Mouse (Mus musculus): ENCODE measurements around the gene Aoc2. TPM values are rescaled to one million over a fixed set of nuclear protein-coding genes. Genes with fewer than 3 reads are reported as not detected.
"Not testable (repeated sequence)": the region's sequence is repeated elsewhere in the genome, so short reads cannot be mapped to it uniquely, and the experiment has no call there.

The Aoc2 gene
- polyA plus RNA-seq, 1 experiment from 2014 or later: 2.0 TPM

DNA sequence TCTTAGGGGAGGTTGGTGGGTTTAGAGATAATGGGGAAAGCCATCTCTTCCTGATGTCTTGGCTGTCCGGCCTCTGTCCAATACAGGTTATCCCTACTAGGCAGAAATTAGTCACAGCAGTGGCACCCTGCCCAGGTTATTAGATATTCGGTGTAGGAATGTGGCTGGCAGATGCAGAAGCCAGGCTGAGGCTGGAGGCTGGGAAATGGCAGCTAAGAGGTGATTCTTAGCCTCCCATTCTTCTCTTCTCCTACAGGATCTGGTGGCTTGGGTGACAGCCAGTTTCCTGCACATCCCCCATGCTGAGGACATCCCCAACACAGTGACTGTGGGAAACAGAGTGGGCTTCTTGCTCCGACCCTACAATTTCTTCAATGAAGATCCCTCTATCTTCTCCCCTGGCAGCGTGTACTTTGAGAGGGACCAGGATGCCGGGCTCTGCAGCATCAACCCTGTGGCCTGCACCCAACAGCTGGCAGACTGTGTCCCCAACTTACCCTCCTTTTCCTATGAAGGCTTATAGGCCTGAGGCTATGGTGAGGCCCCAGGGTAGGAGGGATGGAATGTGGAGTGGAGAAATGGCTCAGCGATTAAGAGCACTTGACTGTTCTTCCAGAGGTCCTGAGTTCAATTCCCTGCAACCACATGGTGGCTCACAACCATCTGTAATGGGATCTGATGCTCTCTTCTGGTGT, 4.2 kb downstream of the Aoc2 start:
- H3K4me2 ChIP-seq (ENCODE audit: low read length): no peak overlapping the region
- ATAC-seq: no peak
- H3K27me3 ChIP-seq (ENCODE audit: control insufficient read depth, insufficient read depth, low read depth, low read length): no peaks in the 10 kb centered on the region
- H3K36me3 ChIP-seq (ENCODE audit: control insufficient read depth, insufficient read depth, low read length): peaks cover 12% of the 10 kb centered on the region
- no peaks in the 10 kb centered on the region for H3K4me1 ChIP-seq (ENCODE audit: control insufficient read depth, insufficient read depth, low read length)
- no peak overlapping the region for H3K4me3 ChIP-seq (ENCODE audit: low read depth, low read length)
- no peak overlapping the region for H3K9ac ChIP-seq (ENCODE audit: low read depth, low read length)
- no peaks in the 10 kb centered on the region for H3K9me3 ChIP-seq (replicated peaks; ENCODE audit: control insufficient read depth, low read length, poor library complexity, severe bottlenecking)
- 77% methylated on average over 6 of the region's 6 CpGs for WGBS
- no peak overlapping the region for H3K27ac ChIP-seq (ENCODE audit: low read length)

DNA sequence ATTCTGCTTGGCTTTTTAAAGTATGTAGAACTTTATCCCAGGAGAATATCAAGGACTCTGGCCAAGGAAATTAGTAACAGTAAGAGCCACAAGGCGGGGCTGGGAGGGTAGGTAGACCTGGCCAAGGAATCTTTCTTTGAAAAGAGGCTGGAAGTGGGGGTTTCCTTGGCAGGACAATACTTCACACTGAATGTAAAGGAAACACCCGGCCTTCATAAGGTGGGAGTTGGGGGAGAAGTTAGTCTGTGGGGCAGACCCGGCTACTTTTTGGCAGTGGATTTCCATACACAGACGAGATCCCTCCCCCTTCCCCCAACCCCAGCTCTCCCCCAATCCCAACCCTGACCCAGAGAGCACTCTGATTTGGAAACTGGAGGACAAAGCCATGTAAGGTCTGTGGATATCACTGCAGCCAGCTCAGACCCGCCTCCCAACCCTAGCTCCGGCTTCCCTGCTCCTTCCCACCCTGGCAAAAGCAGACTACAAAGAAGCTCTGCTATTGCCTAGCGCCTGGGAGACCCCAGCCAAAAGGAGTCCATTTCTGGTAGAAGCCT, 5.6 kb downstream of the Aoc2 start, which contains the start of gene Aoc3:
Gene Aoc3, plus strand, starts transcription at position 235 of the 554 bp plus-strand sequence.
- WGBS: 72% methylated on average over 7 of the region's 7 CpGs
- Histone ChIP-seq H3K9ac (ENCODE audit: low read depth, low read length) (no peak within 1 kb of the TSS), H3K4me1 (ENCODE audit: control insufficient read depth, insufficient read depth, low read length) (no peaks in the 10 kb centered on the region), H3K4me3 (ENCODE audit: low read depth, low read length) (no peak within 1 kb of the TSS), H3K4me2 (ENCODE audit: low read length) (no peak within 1 kb of the TSS), H3K27ac (ENCODE audit: low read length) (no peak within 1 kb of the TSS), H3K27me3 (ENCODE audit: control insufficient read depth, insufficient read depth, low read depth, low read length) (no peaks in the 10 kb centered on the region), H3K9me3 (replicated peaks; ENCODE audit: control insufficient read depth, low read length, poor library complexity, severe bottlenecking) (no peaks in the 10 kb centered on the region), H3K36me3 (ENCODE audit: control insufficient read depth, insufficient read depth, low read length) (peaks cover 4% of the 10 kb centered on the region; the same call in 1 of the 2 replicates)
- no peak for ATAC-seq

DNA sequence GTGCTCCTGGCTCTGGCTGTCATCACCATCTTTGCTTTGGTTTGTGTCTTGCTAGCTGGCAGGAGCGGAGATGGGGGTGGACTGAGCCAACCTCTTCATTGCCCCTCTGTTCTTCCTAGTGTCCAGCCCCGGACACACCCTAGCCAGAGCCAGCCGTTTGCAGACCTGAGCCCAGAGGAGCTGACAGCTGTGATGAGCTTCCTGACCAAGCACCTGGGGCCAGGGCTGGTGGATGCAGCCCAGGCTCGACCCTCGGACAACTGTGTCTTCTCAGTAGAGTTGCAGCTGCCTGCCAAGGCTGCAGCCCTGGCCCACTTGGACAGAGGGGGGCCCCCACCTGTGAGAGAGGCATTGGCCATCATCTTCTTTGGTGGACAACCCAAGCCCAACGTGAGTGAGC, 6.1 kb downstream of the Aoc2 start:
- not testable (repeated sequence) for H3K9ac ChIP-seq (ENCODE audit: low read depth, low read length); H3K9me3 ChIP-seq (replicated peaks; ENCODE audit: control insufficient read depth, low read length, poor library complexity, severe bottlenecking); H3K27me3 ChIP-seq (ENCODE audit: control insufficient read depth, insufficient read depth, low read depth, low read length); ATAC-seq; H3K4me3 ChIP-seq (ENCODE audit: low read depth, low read length); H3K36me3 ChIP-seq (ENCODE audit: control insufficient read depth, insufficient read depth, low read length); H3K4me1 ChIP-seq (ENCODE audit: control insufficient read depth, insufficient read depth, low read length); H3K27ac ChIP-seq (ENCODE audit: low read length); H3K4me2 ChIP-seq (ENCODE audit: low read length)
- 77% methylated on average over 4 of the region's 6 CpGs for WGBS

DNA sequence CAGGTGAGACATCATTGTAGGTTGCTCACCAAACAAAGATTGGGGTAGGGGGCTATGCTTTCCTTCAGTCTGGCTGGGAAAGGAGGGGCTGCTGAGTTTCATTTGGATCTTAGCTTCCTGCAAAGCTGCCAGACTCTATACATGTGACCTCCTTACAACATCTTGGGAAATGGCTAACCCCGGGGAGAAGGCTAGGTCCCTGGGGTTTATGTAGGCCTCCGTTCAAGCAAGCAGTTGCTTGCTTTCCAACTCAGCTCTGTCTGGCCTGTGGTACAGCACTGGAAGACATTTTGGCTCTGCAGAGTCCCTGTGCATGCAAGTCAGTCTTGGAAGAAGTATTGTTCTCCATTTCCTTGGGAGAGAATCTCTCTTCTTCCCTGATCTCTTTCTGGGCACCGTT, 7.7 kb downstream of the Aoc2 start:
- Histone ChIP-seq H3K9me3 (replicated peaks; ENCODE audit: control insufficient read depth, low read length, poor library complexity, severe bottlenecking) (no peaks in the 10 kb centered on the region), H3K36me3 (ENCODE audit: control insufficient read depth, insufficient read depth, low read length) (no peaks in the 10 kb centered on the region), H3K27ac (ENCODE audit: low read length) (no peak overlapping the region), H3K9ac (ENCODE audit: low read depth, low read length) (no peak overlapping the region), H3K4me2 (ENCODE audit: low read length) (no peak overlapping the region), H3K4me1 (ENCODE audit: control insufficient read depth, insufficient read depth, low read length) (peaks cover 2% of the 10 kb centered on the region), H3K27me3 (ENCODE audit: control insufficient read depth, insufficient read depth, low read depth, low read length) (no peaks in the 10 kb centered on the region), H3K4me3 (ENCODE audit: low read depth, low read length) (no peak overlapping the region)
- no peak for ATAC-seq
- 89% methylated on average over 3 of the region's 3 CpGs for WGBS

DNA sequence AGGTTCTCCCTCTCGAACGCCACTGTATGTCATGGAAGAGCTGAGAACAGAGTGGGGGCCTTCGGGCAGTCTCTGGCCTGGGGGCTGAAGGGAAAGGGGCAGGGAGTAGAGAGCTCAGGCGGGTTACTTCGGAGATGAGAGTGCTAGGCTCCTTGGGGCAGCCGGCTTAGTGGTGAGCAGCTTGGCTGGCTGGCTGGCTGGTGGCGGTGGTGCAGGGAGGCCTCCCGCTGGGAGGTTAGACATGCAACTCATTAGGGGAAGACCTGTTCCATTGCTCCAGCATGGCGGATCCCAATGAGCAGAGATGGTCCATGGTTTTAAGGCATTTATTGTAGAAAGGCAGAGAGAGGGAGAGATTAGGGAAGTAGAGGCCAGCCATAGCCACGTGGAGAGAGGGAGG, 9.2 kb downstream of the Aoc2 start:
- Histone ChIP-seq H3K9me3 (replicated peaks; ENCODE audit: control insufficient read depth, low read length, poor library complexity, severe bottlenecking) (no peaks in the 10 kb centered on the region), H3K4me1 (ENCODE audit: control insufficient read depth, insufficient read depth, low read length) (peaks cover 11% of the 10 kb centered on the region), H3K27me3 (ENCODE audit: control insufficient read depth, insufficient read depth, low read depth, low read length) (no peaks in the 10 kb centered on the region), H3K4me3 (ENCODE audit: low read depth, low read length) (no peak overlapping the region), H3K36me3 (ENCODE audit: control insufficient read depth, insufficient read depth, low read length) (no peaks in the 10 kb centered on the region), H3K9ac (ENCODE audit: low read depth, low read length) (no peak overlapping the region), H3K4me2 (ENCODE audit: low read length) (no peak overlapping the region), H3K27ac (ENCODE audit: low read length) (no peak overlapping the region)
- 23% methylated on average over 10 of the region's 10 CpGs for WGBS
- ATAC-seq: no peak

DNA sequence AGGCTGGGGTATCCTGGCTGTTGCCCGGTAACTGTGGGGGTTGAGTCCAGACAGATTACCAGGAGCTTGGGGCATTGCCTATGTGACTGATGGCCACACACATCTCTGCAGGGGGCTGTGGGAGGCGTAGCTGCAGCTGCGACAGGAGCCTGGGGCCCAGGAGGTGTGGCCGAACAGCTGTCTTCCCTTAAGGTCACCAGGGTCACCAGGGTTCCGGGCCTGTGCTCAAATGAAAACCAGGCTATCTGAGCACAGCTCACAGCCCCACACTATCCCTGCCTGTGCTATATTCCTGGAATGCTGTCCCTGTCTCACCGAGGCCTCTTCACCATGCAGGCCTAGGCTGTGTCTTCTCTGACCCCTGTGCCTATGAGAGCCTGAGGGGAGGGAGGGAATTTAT, 9.7 kb downstream of the Aoc2 start:
- no peak overlapping the region for H3K4me2 ChIP-seq (ENCODE audit: low read length)
- H3K36me3 ChIP-seq (ENCODE audit: control insufficient read depth, insufficient read depth, low read length): no peaks in the 10 kb centered on the region
- H3K4me1 ChIP-seq (ENCODE audit: control insufficient read depth, insufficient read depth, low read length): peaks cover 11% of the 10 kb centered on the region
- no peaks in the 10 kb centered on the region for H3K9me3 ChIP-seq (replicated peaks; ENCODE audit: control insufficient read depth, low read length, poor library complexity, severe bottlenecking)
- no peak for ATAC-seq
- no peaks in the 10 kb centered on the region for H3K27me3 ChIP-seq (ENCODE audit: control insufficient read depth, insufficient read depth, low read depth, low read length)
- no peak overlapping the region for H3K9ac ChIP-seq (ENCODE audit: low read depth, low read length)
- H3K27ac ChIP-seq (ENCODE audit: low read length): no peak overlapping the region
- 3% methylated on average over 6 of the region's 6 CpGs for WGBS
- no peak overlapping the region for H3K4me3 ChIP-seq (ENCODE audit: low read depth, low read length)

DNA sequence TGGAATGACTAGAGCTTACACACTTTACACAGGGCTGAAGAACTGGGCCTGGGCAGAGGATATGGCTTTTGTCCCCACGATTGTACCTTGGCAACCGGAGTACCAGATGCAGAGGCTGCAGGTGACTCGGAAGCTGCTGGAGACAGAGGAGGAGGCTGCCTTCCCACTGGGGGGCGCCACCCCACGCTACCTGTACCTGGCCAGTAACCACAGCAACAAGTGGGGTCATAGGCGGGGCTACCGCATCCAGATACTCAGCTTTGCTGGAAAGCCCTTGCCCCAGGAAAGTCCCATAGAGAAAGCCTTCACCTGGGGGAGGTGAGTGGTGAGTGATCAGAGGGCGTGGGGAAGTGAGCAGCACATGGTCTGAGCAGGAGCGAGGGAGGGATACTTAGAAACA, 10.8 kb downstream of the Aoc2 start:
- no peak for ATAC-seq
- Histone ChIP-seq H3K36me3 (ENCODE audit: control insufficient read depth, insufficient read depth, low read length) (no peaks in the 10 kb centered on the region), H3K4me1 (ENCODE audit: control insufficient read depth, insufficient read depth, low read length) (peaks cover 11% of the 10 kb centered on the region)

DNA sequence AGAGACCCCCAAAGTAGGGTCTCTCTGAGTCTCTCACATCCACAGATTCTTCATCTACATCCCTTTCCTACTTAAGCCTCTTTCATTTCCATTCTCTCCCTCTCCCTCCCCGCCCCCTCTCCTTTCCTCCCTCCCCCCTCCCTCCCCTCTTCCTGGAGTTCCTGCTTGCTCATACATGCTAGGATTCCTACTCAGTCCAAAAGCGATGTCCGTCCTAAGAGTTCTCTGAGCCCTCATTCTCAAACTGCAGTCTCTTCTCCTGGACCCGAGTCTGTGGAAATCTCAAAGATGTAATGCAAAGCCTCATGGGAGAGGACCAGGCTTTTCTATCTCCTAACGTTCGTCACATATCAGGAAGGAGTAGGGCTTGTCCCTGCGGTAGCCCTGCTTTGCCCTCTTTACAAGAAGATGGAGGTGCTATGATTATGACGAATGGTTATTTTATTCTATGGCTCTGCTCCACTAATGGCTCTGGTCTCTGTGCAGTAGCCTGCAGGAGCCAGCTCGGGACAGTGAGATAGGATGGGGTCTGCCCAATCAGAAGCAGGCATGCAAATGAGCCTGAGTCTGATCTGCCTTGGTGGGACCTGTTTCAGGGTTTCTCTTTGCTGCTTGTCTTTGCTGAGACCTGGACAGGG, 13.4 kb downstream of the Aoc2 start:
- Histone ChIP-seq H3K9ac (ENCODE audit: low read depth, low read length) (peak overlapping the region; percentile 49), H3K36me3 (ENCODE audit: control insufficient read depth, insufficient read depth, low read length) (no peaks in the 10 kb centered on the region), H3K9me3 (replicated peaks; ENCODE audit: control insufficient read depth, low read length, poor library complexity, severe bottlenecking) (no peaks in the 10 kb centered on the region), H3K4me2 (ENCODE audit: low read length) (peak overlapping the region; percentile 66), H3K27me3 (ENCODE audit: control insufficient read depth, insufficient read depth, low read depth, low read length) (no peaks in the 10 kb centered on the region), H3K4me1 (ENCODE audit: control insufficient read depth, insufficient read depth, low read length) (peaks cover 11% of the 10 kb centered on the region), H3K27ac (ENCODE audit: low read length) (peak overlapping the region; percentile 50; the same call in 1 of the 2 replicates), H3K4me3 (ENCODE audit: low read depth, low read length) (peak overlapping the region; percentile 32)
- ATAC-seq: peak; percentile 83
- WGBS: under 1% methylated on average over 9 of the region's 9 CpGs

More for the DNA sequence above, 10.8 kb downstream of the Aoc2 start:
- Histone ChIP-seq H3K4me2 (ENCODE audit: low read length) (no peak overlapping the region), H3K9ac (ENCODE audit: low read depth, low read length) (no peak overlapping the region), H3K9me3 (replicated peaks; ENCODE audit: control insufficient read depth, low read length, poor library complexity, severe bottlenecking) (no peaks in the 10 kb centered on the region), H3K27ac (ENCODE audit: low read length) (no peak overlapping the region), H3K27me3 (ENCODE audit: control insufficient read depth, insufficient read depth, low read depth, low read length) (no peaks in the 10 kb centered on the region), H3K4me3 (ENCODE audit: low read depth, low read length) (no peak overlapping the region)
- 84% methylated on average over 9 of the region's 9 CpGs for WGBS

DNA sequence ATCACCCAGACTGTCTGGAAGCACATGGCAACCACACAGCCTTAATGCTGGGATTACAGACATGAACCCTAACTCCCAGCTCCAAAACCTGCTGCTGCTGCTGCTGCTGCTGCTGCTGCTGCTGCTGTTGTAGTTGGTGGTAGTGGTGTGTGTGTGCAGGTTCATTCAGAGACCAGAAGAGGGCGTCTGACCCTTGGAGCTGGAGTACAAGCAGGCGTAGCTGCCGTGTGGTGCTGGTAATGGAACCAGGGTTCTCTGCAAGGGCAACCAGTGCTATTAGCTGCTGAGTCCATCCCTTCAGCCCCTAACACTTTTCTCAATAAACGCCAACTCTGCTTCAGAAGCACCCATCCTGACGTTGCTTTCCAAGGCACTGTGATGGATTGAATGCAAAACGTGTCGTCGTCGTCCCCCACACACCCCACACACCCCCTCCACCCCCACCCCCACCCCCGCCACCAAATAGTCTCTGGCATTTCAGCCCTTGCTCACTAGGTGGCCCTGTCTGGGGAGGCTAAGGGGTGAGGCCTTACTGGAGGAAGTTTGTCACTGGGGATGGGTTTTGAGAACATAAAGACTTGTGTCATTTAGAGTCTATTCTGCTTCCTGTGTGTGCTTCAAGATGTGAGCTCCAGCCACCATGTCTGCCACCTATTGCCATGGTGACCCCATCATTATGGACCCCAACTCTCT, 22.4 kb downstream of the Aoc2 start:
- Histone ChIP-seq H3K4me3 (ENCODE audit: low read depth, low read length) (no peak overlapping the region), H3K4me1 (ENCODE audit: control insufficient read depth, insufficient read depth, low read length) (no peaks in the 10 kb centered on the region), H3K27me3 (ENCODE audit: control insufficient read depth, insufficient read depth, low read depth, low read length) (no peaks in the 10 kb centered on the region), H3K4me2 (ENCODE audit: low read length) (no peak overlapping the region), H3K9me3 (replicated peaks; ENCODE audit: control insufficient read depth, low read length, poor library complexity, severe bottlenecking) (no peaks in the 10 kb centered on the region), H3K27ac (ENCODE audit: low read length) (no peak overlapping the region), H3K36me3 (ENCODE audit: control insufficient read depth, insufficient read depth, low read length) (no peaks in the 10 kb centered on the region), H3K9ac (ENCODE audit: low read depth, low read length) (no peak overlapping the region)
- WGBS: 79% methylated on average over 9 of the region's 10 CpGs
- ATAC-seq: no peak
